Comparison of ENCODE assay signal across 12 mouse cellular contexts in genomic region chr5:136869451-136870114, GRCm38 (mm10). TPM values are rescaled to one million over a fixed set of nuclear protein-coding genes. Genes with fewer than 3 reads are reported as not detected.
DNase-seq lines count a peak whose midpoint lies in the region; ATAC-seq and TF ChIP-seq lines count a peak whose summit lies in the region.
"Had no signal": no experiment of that assay in that cellular context is flagged by ENCODE, and none has a peak within 500 bp of the region (broad histone marks: within the 10 kb centered on the region; RNA-seq: fewer than 3 reads in every experiment).

No protein-coding gene starts in this region.

- TF ChIP-seq EP300 in heart, postnatal 0 days (IDR thresholded peaks at IDR 0.05; ENCODE audit: low read depth): no peak

- 51% methylated on average over 10 of the region's 10 CpGs for WGBS in heart, postnatal 0 days

- H3K36me3 ChIP-seq in heart, postnatal 0 days (replicated peaks; ENCODE audit: control insufficient read depth, insufficient read depth, low read length): no peaks in the 10 kb centered on the region

- H3K9me3 ChIP-seq in heart, postnatal 0 days (replicated peaks; ENCODE audit: control insufficient read depth, low read length): no peaks in the 10 kb centered on the region

- no peak for TF ChIP-seq CTCF in heart, postnatal 0 days (IDR thresholded peaks at IDR 0.05; ENCODE audit: low read depth)
- TF ChIP-seq CTCF in gastrocnemius, adult 2 months (IDR thresholded peaks at IDR 0.05): no peak
- TF ChIP-seq CTCF in layer of hippocampus, adult 2 months (conservative IDR thresholded peaks at IDR 0.05): no peak

- peak overlapping the region; percentile 20; the same call in 1 of the 2 replicates for H3K27ac ChIP-seq in heart, postnatal 0 days (ENCODE audit: low read depth)
- H3K27ac ChIP-seq in gastrocnemius, adult 2 months: peak overlapping the region; percentile 81
- H3K27ac ChIP-seq in layer of hippocampus, adult 2 months: no peak overlapping the region

- H3K27me3 ChIP-seq in heart, postnatal 0 days (ENCODE audit: control insufficient read depth, insufficient read depth, low read length): no peaks in the 10 kb centered on the region

- ATAC-seq in heart, postnatal 0 days (ENCODE audit: insufficient read depth, low read depth): no peak

- H3K4me3 ChIP-seq in heart, postnatal 0 days (ENCODE audit: low read depth, low read length): no peak overlapping the region
- H3K4me3 ChIP-seq in gastrocnemius, adult 2 months: peak overlapping the region; percentile 53
- no peak overlapping the region for H3K4me3 ChIP-seq in layer of hippocampus, adult 2 months

- H3K4me1 ChIP-seq in heart, postnatal 0 days (ENCODE audit: control insufficient read depth, insufficient read depth): no peaks in the 10 kb centered on the region

- H3K4me2 ChIP-seq in heart, postnatal 0 days (ENCODE audit: low read depth, low read length): no peak overlapping the region

- DNase-seq in heart, postnatal 0 days (ENCODE audit: low spot score): no peak
- no peak for DNase-seq in heart, postnatal 4 days
- DNase-seq in brain, adult 2 months (ENCODE audit: low read depth, low spot score): peak; percentile 16
- DNase-seq in gastrocnemius, adult 2 months: peak; percentile 80
- DNase-seq in skeletal muscle tissue, adult 2 months (ENCODE audit: low read depth, low spot score): peak; percentile 79
- no peak for DNase-seq in urinary bladder, adult 18-20 months (ENCODE audit: low spot score in 2 of 2)
- DNase-seq in adrenal gland, postnatal 4 days (ENCODE audit: low spot score in 2 of 2): no peak
- DNase-seq in layer of hippocampus, adult 2 months (ENCODE audit: low spot score in 2 of 2): no peak
- DNase-seq: spleen, adult 18-20 months had no signal

- no peak overlapping the region for H3K9ac ChIP-seq in heart, postnatal 0 days (replicated peaks; ENCODE audit: low read depth, low read length)

- intact Hi-C loops in gastrocnemius, adult 2 months (cut with DNase I): no loop called here

RNA-seq across cellular contexts. Expression of gene Col26a1, which starts 13.4 kb away (rescaled TPM):
- 8.1 and 9.9 TPM in 2 replicates for total RNA-seq in heart, postnatal 0 days (2014; rRNA removed; ENCODE audit: low replicate concordance)
- 4.1 and 5.4 TPM in 2 replicates for polyA plus RNA-seq in heart, postnatal 0 days (2015; fragmentation: Nextera tagmentation; extraction: Ambion mirVana)
- 10 to 100 TPM; 10.7 to 11.4 TPM for total RNA-seq in heart, postnatal 4 days (2021)
- total RNA-seq in gastrocnemius, adult 2 months (2021): 1 to 10 TPM; 1.4 to 2.1 TPM
- total RNA-seq in adrenal gland, postnatal 4 days (2021): 10 to 100 TPM; 17.5 to 22.3 TPM
- total RNA-seq in layer of hippocampus, adult 2 months (2021): 1 to 10 TPM; 2.7 to 3.3 TPM
- total RNA-seq: granulocyte monocyte progenitor cell, adult 5-6 weeks; liver, adult 2 months; megakaryocyte, adult 5-6 weeks had no signal
- polyA plus RNA-seq: liver, adult 2 months had no signal

RNA-seq across cellular contexts. Expression of gene Ift22, which starts 38.4 kb away (rescaled TPM):
- 7.0 and 18.3 TPM in 2 replicates for total RNA-seq in heart, postnatal 0 days (2014; rRNA removed; ENCODE audit: low replicate concordance)
- polyA plus RNA-seq in heart, postnatal 0 days (2015; fragmentation: Nextera tagmentation; extraction: Ambion mirVana): 23.3 and 27.2 TPM in 2 replicates
- 10 to 100 TPM; 14.2 to 14.3 TPM for total RNA-seq in heart, postnatal 4 days (2021)
- total RNA-seq in gastrocnemius, adult 2 months (2021): 1 to 10 TPM; 5.4 to 5.8 TPM
- 10 to 100 TPM; 33.6 to 38.2 TPM for total RNA-seq in adrenal gland, postnatal 4 days (2021)
- 10 to 100 TPM; 81.0 to 87.2 TPM for total RNA-seq in layer of hippocampus, adult 2 months (2021)

Comparison
In these comparisons a context has a peak if more than half of its experiments do, and no peak if none do; other contexts are left out.
1. DNase-seq: peak in brain, adult 2 months (single experiment), gastrocnemius, adult 2 months (single experiment) and skeletal muscle tissue, adult 2 months (single experiment); none in heart, postnatal 0 days (single experiment), heart, postnatal 4 days (single experiment), urinary bladder, adult 18-20 months (0 of 2), adrenal gland, postnatal 4 days (0 of 2) and layer of hippocampus, adult 2 months (0 of 2).